Mouse (Mus musculus) left cerebral cortex, postnatal 10 days (tissue): ENCODE results near the gene Klf7. TPM values are rescaled to one million over a fixed set of nuclear protein-coding genes. Genes with fewer than 3 reads are reported as not detected.

Source experiments
- DNase-seq, 2 experiments: peaks; one replicate each; pipeline ENCODE4 v3.0.0; 2021 to 2022; ENCODE audit warnings: low spot score in 2 of 2, mixed read lengths in 1 of 2; ENCODE audit errors: extremely low spot score in 1 of 2
- intact Hi-C: fragments of 180-260 bp; cut with DNase I; formaldehyde crosslinking; loops from one replicate; pipeline ENCODE4 v1.15.1; 2025
- total RNA-seq, 2 experiments: library from RNA; stranded (reverse); gene quantifications; 2 replicates each; pipeline ENCODE4 v1.2.3; 2021

Gene Klf7
- total RNA-seq, 2 experiments from 2014 or later: 81.3 to 90.8 TPM

- intact Hi-C loops: no loop called here
- no peak for DNase-seq
Measured at GRCm38 (mm10) chr1:64080263-64080662, 41.8 kb downstream of the Klf7 start.

- intact Hi-C loops: no loop called here
- peak in 1 of 2 experiments; percentile 38 for DNase-seq
Measured at GRCm38 (mm10) chr1:64078747-64079211, 43.3 kb downstream of the Klf7 start.

- intact Hi-C loops: no loop called here
- DNase-seq: no peak
Measured at GRCm38 (mm10) chr1:64078011-64078746, 43.9 kb downstream of the Klf7 start.

- no peak for DNase-seq
- intact Hi-C loops: no loop called here
Measured at GRCm38 (mm10) chr1:64074051-64074450, 48.0 kb downstream of the Klf7 start.

DNA sequence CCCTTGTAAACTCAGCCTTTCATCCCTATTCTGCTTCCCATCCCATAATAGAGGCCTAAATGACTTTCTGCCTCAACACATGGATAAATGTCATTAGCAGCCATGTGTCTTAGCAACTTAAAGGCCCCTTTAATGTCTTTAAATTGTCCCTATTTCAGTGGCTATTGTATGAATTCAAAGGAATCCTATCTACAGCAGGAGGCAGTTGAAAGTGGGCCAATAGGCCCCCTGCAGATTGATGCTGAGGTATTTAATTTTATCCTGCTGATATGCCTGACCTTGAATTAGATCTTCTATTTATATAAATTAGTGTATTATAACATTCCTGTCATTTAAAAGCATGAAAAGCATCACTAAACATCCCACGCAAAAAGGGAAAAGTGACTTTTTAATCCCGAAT is 51.1 kb downstream of the Klf7 start:
- no peak for DNase-seq
- intact Hi-C loops: no loop called here

GRCm38 (mm10) chr1:64066320-64067254 is 55.5 kb downstream of the Klf7 start:
- intact Hi-C loops: no loop called here
- DNase-seq: peak in 1 of 2 experiments; percentile 76

GRCm38 (mm10) chr1:64061488-64061887 is 60.6 kb downstream of the Klf7 start:
- intact Hi-C loops: no loop called here
- DNase-seq: no peak

- intact Hi-C loops: no loop called here
- no peak for DNase-seq
Measured at GRCm38 (mm10) chr1:64060699-64061454, 61.2 kb downstream of the Klf7 start.

- intact Hi-C loops: no loop called here
- no peak for DNase-seq
Measured at GRCm38 (mm10) chr1:64060116-64060515, 62.0 kb downstream of the Klf7 start.

- no peak for DNase-seq
- intact Hi-C loops: loop anchor here (10.0 kb wide), 1 partner anchor 48 kb away; no protein-coding TSS in a partner anchor
Measured at GRCm38 (mm10) chr1:64056541-64056940, 65.5 kb downstream of the Klf7 start.

DNA sequence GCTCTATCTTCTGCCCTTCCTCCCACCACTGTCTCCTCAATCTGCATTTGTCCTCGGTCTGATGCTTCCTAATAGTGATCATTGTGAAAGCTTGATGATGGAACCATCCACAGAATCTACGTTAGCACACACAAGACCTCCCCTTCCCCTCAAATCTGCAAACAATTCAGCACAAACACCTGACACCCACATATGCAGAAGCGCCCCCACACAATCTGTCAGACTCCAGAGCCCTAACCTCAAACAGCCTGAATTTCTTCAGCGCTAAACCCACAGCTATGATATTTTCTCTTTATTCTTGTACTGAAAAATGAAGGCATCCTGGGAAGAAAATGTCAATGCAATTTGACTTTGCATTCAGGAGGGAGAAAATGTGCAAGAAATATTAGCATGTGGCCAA is 66.1 kb downstream of the Klf7 start:
- intact Hi-C loops: loop anchor here (10.0 kb wide), 1 partner anchor 49 kb away; no protein-coding TSS in a partner anchor
- DNase-seq: no peak

DNA sequence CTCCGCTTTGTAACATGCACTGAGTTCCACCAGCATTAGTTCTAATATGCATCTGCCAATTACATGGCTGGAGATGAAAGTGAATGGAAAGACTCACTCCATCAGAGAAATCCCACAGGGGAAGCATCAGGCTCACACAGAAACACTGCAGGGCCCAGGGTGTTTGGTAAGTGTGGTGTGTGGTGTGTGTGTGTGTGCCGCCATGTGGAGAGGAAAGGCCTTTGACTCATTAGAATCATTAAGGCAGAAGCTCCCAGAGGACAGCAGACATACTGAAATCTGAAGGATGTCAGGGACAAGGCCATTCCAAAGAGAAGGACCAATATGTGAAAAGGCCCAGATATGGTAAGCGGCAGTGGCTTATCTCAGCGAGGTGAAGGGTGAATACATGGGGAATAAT is 66.9 kb downstream of the Klf7 start:
- DNase-seq: no peak
- intact Hi-C loops: loop anchor here (10.0 kb wide), 1 partner anchor 50 kb away; no protein-coding TSS in a partner anchor

DNA sequence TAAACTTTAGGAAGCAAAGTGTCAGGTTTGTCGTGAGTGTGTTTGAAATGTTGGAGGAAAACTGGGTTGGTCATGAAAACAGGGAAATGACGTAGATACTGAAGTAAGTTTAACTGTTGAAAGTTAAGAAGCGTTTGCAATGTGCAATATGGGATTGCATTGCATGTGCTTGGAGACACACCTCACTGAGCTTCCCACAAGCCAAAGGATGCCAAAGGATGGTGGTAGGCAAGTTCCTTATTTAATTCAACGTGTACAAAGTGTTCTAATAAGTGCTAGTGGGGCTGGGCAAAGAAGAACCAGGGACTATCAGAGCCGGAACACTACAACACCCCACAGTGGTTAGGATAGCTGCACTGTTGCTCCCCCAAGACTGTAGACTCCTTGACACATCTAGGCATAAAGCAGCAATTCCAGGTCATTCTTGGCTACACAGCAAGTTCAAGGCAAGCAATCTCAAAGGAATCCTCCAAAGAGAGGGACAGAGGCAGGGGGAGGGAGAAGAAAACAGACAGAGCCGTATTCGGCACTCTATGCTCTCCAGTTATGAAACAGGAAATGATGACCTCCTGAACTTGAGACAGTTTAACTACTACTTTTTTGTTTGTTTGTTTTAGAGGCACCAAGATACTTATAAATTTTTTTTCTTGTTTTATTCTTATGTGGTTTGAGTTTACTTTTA is 69.9 kb downstream of the Klf7 start:
- intact Hi-C loops: loop anchor here (10.0 kb wide), 1 partner anchor 53 kb away; no protein-coding TSS in a partner anchor
- DNase-seq: no peak

GRCm38 (mm10) chr1:64048567-64048966 is 73.5 kb downstream of the Klf7 start:
- no peak for DNase-seq
- intact Hi-C loops: no loop called here

DNA sequence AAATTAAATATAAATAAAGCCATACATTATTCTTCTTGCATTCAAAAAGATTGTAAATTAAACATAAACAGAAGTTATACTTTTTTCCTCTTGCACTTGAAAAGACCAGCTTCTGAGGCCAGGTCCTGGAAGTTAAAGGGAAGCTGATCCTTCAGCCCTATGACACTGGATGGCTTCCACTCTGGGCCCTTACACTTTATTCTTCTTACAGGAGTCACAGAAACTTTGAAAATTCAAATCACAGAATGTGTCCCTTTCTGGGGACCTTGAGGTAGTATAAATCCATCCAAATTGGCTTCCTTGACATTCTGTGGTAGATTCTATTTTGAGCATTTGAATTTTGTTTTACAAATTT is 75.3 kb downstream of the Klf7 start:
- intact Hi-C loops: no loop called here
- DNase-seq: no peak

GRCm38 (mm10) chr1:64046087-64046801 is 75.8 kb downstream of the Klf7 start:
- intact Hi-C loops: no loop called here
- no peak for DNase-seq

- intact Hi-C loops: no loop called here
- no peak for DNase-seq
Measured at GRCm38 (mm10) chr1:64044577-64044976, 77.5 kb downstream of the Klf7 start.

DNA sequence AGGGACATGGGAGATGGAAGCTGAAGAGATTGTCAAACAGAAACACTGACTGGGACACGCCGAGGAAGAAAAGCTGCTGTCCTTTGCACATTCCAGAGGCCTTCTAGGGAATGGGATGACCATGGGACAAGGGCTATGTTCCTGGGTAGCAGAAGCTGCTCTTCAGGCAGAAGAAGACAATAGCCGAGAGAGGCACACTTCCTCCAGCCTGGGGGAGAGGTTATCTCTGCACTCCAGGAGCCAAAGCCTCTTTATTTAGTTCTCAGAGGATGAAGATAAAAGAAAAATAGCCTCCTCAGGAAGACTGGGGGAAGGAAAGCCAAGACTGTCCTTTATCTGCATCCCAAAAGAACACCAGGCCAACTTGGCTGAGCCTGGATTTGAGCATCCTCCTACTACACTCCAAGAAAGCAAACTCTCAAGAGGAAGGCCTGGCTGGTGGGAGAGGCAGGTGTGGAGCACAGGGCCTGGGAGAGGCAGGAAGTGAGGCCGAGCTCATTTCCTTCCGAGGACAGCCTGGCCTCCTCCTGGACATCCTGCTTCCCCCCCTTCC is 81.2 kb downstream of the Klf7 start:
- DNase-seq: peak in 1 of 2 experiments; percentile 49
- intact Hi-C loops: no loop called here
